Mouse (Mus musculus) heart, postnatal 25 days (tissue): Measurements from ENCODE around the gene Pde2a. TPM values are rescaled to one million over a fixed set of nuclear protein-coding genes. Genes with fewer than 3 reads are reported as not detected.
A peak's percentile ranks its signal among the peaks of the same experiment; 100 is the strongest.
"Not testable (repeated sequence)": the region's sequence is repeated elsewhere in the genome, so short reads cannot be mapped to it uniquely, and the experiment has no call there.

Experiments
- DNase-seq: peaks from one replicate; pipeline ENCODE4 v3.0.0; 2022; ENCODE audit warnings: low spot score
- intact Hi-C: fragments of 180-260 bp; cut with DNase I; formaldehyde crosslinking; loops from one replicate; pipeline ENCODE4 v1.15.1; 2025
- microRNA-seq: library from miRNA; unstranded; fragments of <30 nt; microRNA quantifications from one replicate; pipeline ENCODE4 v1.2.0, GENCODE M21; 2022
- total RNA-seq, 2 experiments: library from RNA; stranded (reverse); gene quantifications; 2 replicates each; pipeline ENCODE4 v1.2.3; 2021

Pde2a gene
- total RNA-seq, 2 experiments from 2014 or later = 63.6 to 65.9 TPM

- intact Hi-C loops = loop anchor here (2.0 to 5.0 kb wide), 2 partner anchors 39 to 114 kb away; no protein-coding TSS in a partner anchor
- no peak for DNase-seq
Measured at GRCm38 (mm10) chr7:101541734-101542133, 120.2 kb downstream of the Pde2a start.

GRCm38 (mm10) chr7:101547651-101548050 lies 126.2 kb downstream of the Pde2a start:
- intact Hi-C loops = no loop called here
- no peak for DNase-seq

GRCm38 (mm10) chr7:101549266-101549665 lies 127.8 kb downstream of the Pde2a start:
- intact Hi-C loops = no loop called here
- DNase-seq = no peak

GRCm38 (mm10) chr7:101550686-101551485 lies 129.4 kb downstream of the Pde2a start:
- intact Hi-C loops = no loop called here
- DNase-seq = no peak

- DNase-seq = no peak
Measured at GRCm38 (mm10) chr7:101551530-101551929, 130.0 kb downstream of the Pde2a start.

GRCm38 (mm10) chr7:101555473-101555872 lies 134.0 kb downstream of the Pde2a start:
- intact Hi-C loops, DNase-seq: not testable (repeated sequence)

More at GRCm38 (mm10) chr7:101551530-101551929, 130.0 kb downstream of the Pde2a start:
- intact Hi-C loops = no loop called here

- intact Hi-C loops = no loop called here
- DNase-seq = no peak
Measured at GRCm38 (mm10) chr7:101557391-101557790, 135.9 kb downstream of the Pde2a start.

GRCm38 (mm10) chr7:101559393-101559792 lies 137.9 kb downstream of the Pde2a start:
- DNase-seq, intact Hi-C loops: not testable (repeated sequence)

Small RNA genes lying within 50 kb of the gene (microRNA-seq; reads per million reads assigned to microRNA genes)
- 65,301 reads per million, percentile 99 among the genes with 10 or more reads in this experiment for gene Mir139

Other genes with a start within 250 kb of the Pde2a start
- gene Atg16l2, start 119.4 kb upstream of the Pde2a start, total RNA-seq = 10 to 100 TPM; 11.4 to 12.6 TPM
- gene Stard10, start 104.6 kb upstream of the Pde2a start, total RNA-seq = 10 to 100 TPM; 57.4 to 65.4 TPM
- gene Arap1, start 73.6 kb upstream of the Pde2a start, total RNA-seq = 10 to 100 TPM; 31.6 to 35.9 TPM
- not detected for gene Gm45837, start 10.8 kb upstream of the Pde2a start, total RNA-seq
- not detected for gene Art2b, start 163.9 kb downstream of the Pde2a start, total RNA-seq
- 10 to 100 TPM; 59.7 to 62.6 TPM for gene Clpb, start 241.9 kb downstream of the Pde2a start, total RNA-seq